Mouse (Mus musculus) hindbrain, postnatal 0 days (tissue): Measurements from ENCODE around the gene Tenm3. TPM values are rescaled to one million over a fixed set of nuclear protein-coding genes. Genes with fewer than 3 reads are reported as not detected.

Source experiments
- ATAC-seq: fragments of 200-750 bp; cut with Nextera tagmentation; 2 replicates; pipeline ENCODE4 v1.8.0; 2017; ENCODE audit warnings: mild to moderate bottlenecking, moderate TSS enrichment, moderate library complexity
- DNase-seq: peaks from one replicate; pipeline ENCODE4 v3.0.0-alpha.2; 2015; ENCODE audit warnings: low spot score
- H3K27ac ChIP-seq: fragments of 300-500 bp; sonication (generic); 2 replicates; pipeline ENCODE4 v1.5.1; 2014; ENCODE audit warnings: mild to moderate bottlenecking
- H3K27me3 ChIP-seq: fragments of 300-500 bp; sonication (generic); 2 replicates; pipeline ENCODE4 v1.6.1; 2014; ENCODE audit warnings: low read length, mixed read lengths; ENCODE audit not compliant: insufficient read depth
- H3K36me3 ChIP-seq: fragments of 300-500 bp; sonication (generic); 2 replicates; pipeline ENCODE4 v1.6.1; 2014; ENCODE audit warnings: low read length, mixed read lengths; ENCODE audit not compliant: insufficient read depth
- H3K4me1 ChIP-seq: fragments of 300-500 bp; sonication (generic); 2 replicates; pipeline ENCODE4 v1.6.1; 2014; ENCODE audit warnings: antibody characterized with exemption, low read length, mixed read lengths; ENCODE audit not compliant: insufficient read depth
- H3K4me2 ChIP-seq: fragments of 300-500 bp; sonication (generic); 2 replicates; pipeline ENCODE4 v1.6.1; 2014; ENCODE audit warnings: low read depth, mild to moderate bottlenecking, low read length, moderate library complexity, mixed read lengths
- H3K4me3 ChIP-seq: fragments of 300-500 bp; sonication (generic); 2 replicates; pipeline ENCODE4 v1.5.1; 2014; ENCODE audit warnings: low read length
- H3K9ac ChIP-seq: fragments of 300-500 bp; sonication (generic); replicated peaks from 2 replicates; pipeline ENCODE4 v1.6.1; 2014; ENCODE audit warnings: mild to moderate bottlenecking, low read length, moderate library complexity, mixed read lengths
- H3K9me3 ChIP-seq: fragments of 300-500 bp; sonication (generic); 2 replicates; pipeline ENCODE4 v1.6.1; 2016; ENCODE audit warnings: low read length, mixed read lengths
- CTCF ChIP-seq: IDR thresholded peaks from 2 replicates; pipeline ENCODE4 v1.5.1; 2016; ENCODE audit warnings: antibody characterized with exemption, control low read depth, low read depth
- WGBS: fragments of 180-500 bp; shearing (Covaris S2); extraction: QIAGEN DNeasy Blood & Tissue Kit; methylation state at CpG from one replicate; pipeline ENCODE4 v1.1.7; 2014; 5-methylcytosine and 5-hydroxymethylcytosine counted together
- polyA plus RNA-seq: library from polyadenylated mRNA; unstranded; fragments of >200 nt; fragmentation: Nextera tagmentation; extraction: Ambion mirVana; gene quantifications from 2 replicates; pipeline ENCODE4 v1.2.1, GENCODE M21; 2015
- total RNA-seq: library from RNA; depleted of rRNA; stranded (reverse); fragments of >200 nt; gene quantifications from 2 replicates; pipeline ENCODE4 v1.2.3, GENCODE M21; 2014

The Tenm3 gene
- total and polyA plus RNA-seq, 2 experiments from 2014 or later: 21.3 to 151 TPM

DNA sequence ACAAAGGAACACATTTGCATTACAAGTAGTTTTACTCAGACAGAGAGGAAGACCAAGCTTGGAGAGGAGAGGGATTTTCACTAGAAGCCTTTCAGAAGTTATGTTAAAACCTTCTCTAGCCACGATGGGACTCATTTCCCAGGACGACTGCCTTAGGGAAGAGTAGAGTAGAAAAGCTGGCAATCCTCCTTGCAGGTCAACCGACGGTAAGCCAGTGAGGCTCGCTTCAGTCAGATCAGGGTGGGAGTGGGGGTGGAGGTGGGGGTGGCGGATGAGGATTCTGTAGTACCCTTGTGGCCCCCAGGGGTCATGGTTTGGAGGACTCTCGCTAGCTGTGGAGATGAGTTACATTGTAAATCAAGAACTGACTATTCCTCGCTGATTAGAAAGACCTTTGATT lies 264.6 kb downstream of the Tenm3 start:
- H3K36me3 ChIP-seq: no peaks in the 10 kb centered on the region
- no peaks in the 10 kb centered on the region for H3K27me3 ChIP-seq
- H3K4me1 ChIP-seq: 0 out of 2 replicates have a peak, but pooled peaks cover 3% of the 10 kb centered on the region
- no peak for ATAC-seq
- no peak overlapping the region for H3K27ac ChIP-seq
- H3K4me3 ChIP-seq: no peak overlapping the region
- H3K9me3 ChIP-seq: no peaks in the 10 kb centered on the region
- H3K9ac ChIP-seq: no peak overlapping the region
- 23% methylated on average over 8 of the region's 8 CpGs for WGBS
- no peak overlapping the region for H3K4me2 ChIP-seq
- no peak for DNase-seq
- TF ChIP-seq CTCF: no peak

- TF ChIP-seq CTCF: no peak
- WGBS: 62% methylated on average over 1 of the region's 1 CpGs
- ATAC-seq (no peak), DNase-seq (no peak)
- H3K36me3 ChIP-seq: no peaks in the 10 kb centered on the region
- H3K4me3 ChIP-seq: no peak overlapping the region
- H3K27ac ChIP-seq: no peak overlapping the region
- no peak overlapping the region for H3K9ac ChIP-seq
- no peaks in the 10 kb centered on the region for H3K9me3 ChIP-seq
- H3K4me1 ChIP-seq: no peaks in the 10 kb centered on the region
- H3K4me2 ChIP-seq: no peak overlapping the region
- H3K27me3 ChIP-seq: no peaks in the 10 kb centered on the region
These were observed 270.8 kb downstream of the Tenm3 start for GRCm38 (mm10) chr8:48572941-48573340.

- WGBS: 97% methylated on average over 2 of the region's 2 CpGs
- DNase-seq (no peak), ATAC-seq (no peak)
- Histone ChIP-seq H3K27ac (no peak overlapping the region), H3K36me3 (no peaks in the 10 kb centered on the region), H3K4me3 (no peak overlapping the region), H3K27me3 (no peaks in the 10 kb centered on the region), H3K4me1 (no peaks in the 10 kb centered on the region), H3K4me2 (no peak overlapping the region), H3K9me3 (no peaks in the 10 kb centered on the region), H3K9ac (no peak overlapping the region)
- TF ChIP-seq CTCF: no peak
These were observed 271.4 kb downstream of the Tenm3 start for GRCm38 (mm10) chr8:48572345-48572744.

GRCm38 (mm10) chr8:48568608-48569007 lies 275.1 kb downstream of the Tenm3 start:
- no peaks in the 10 kb centered on the region for H3K4me1 ChIP-seq
- H3K27me3 ChIP-seq: no peaks in the 10 kb centered on the region
- DNase-seq (no peak), ATAC-seq (no peak)
- H3K27ac ChIP-seq: peak overlapping the region; percentile 56; the same call in 1 of the 2 replicates
- no peak overlapping the region for H3K4me2 ChIP-seq
- H3K36me3 ChIP-seq: no peaks in the 10 kb centered on the region
- TF ChIP-seq CTCF: no peak
- WGBS: 38% methylated on average over 4 of the region's 4 CpGs
- H3K9me3 ChIP-seq: no peaks in the 10 kb centered on the region
- no peak overlapping the region for H3K4me3 ChIP-seq
- no peak overlapping the region for H3K9ac ChIP-seq

- Histone ChIP-seq H3K4me1 (no peaks in the 10 kb centered on the region), H3K4me3 (no peak overlapping the region), H3K4me2 (no peak overlapping the region), H3K9ac (no peak overlapping the region), H3K27me3 (no peaks in the 10 kb centered on the region), H3K27ac (peak overlapping the region; percentile 56; the same call in 1 of the 2 replicates), H3K9me3 (no peaks in the 10 kb centered on the region), H3K36me3 (no peaks in the 10 kb centered on the region)
- 43% methylated on average over 10 of the region's 10 CpGs for WGBS
- no peak for TF ChIP-seq CTCF
- DNase-seq: peak; percentile 49
- 0 out of 2 replicates have a peak, but pooled peaks have one; percentile 32 for ATAC-seq
These were observed 275.7 kb downstream of the Tenm3 start for GRCm38 (mm10) chr8:48567929-48568607.

DNA sequence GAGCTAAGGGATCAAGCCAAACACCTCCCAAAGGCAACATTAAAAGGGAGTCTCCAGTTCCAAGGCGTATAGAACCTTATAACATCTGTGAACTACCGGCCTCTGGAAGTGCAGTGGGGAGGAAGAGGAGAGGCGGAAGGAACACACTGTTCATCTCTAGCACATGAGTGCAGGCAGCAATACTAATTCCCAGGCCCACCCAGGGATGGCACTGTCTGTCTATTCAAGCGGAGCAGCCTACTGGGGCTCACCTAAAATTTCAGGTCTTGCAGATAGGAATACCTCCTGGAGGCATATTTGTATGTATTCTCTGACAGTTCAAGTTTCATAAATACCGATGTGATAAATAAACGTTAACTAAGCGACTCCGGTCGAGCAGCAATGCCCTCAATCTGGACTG lies 283.5 kb downstream of the Tenm3 start:
- peak; percentile 44 for TF ChIP-seq CTCF
- Histone ChIP-seq H3K36me3 (no peaks in the 10 kb centered on the region), H3K4me2 (no peak overlapping the region), H3K9me3 (no peaks in the 10 kb centered on the region), H3K27ac (no peak overlapping the region), H3K4me3 (no peak overlapping the region), H3K9ac (no peak overlapping the region), H3K4me1 (no peaks in the 10 kb centered on the region), H3K27me3 (no peaks in the 10 kb centered on the region)
- DNase-seq (peak; percentile 5), ATAC-seq (no peak)
- 77% methylated on average over 9 of the region's 9 CpGs for WGBS

- H3K36me3 ChIP-seq: no peaks in the 10 kb centered on the region
- H3K27ac ChIP-seq: peak overlapping the region; percentile 83
- H3K9ac ChIP-seq: peak overlapping the region; percentile 70
- H3K4me3 ChIP-seq: peak overlapping the region; percentile 56
- H3K27me3 ChIP-seq: no peaks in the 10 kb centered on the region
- TF ChIP-seq CTCF: peak; percentile 27; the same call in 1 of the 2 replicates
- H3K9me3 ChIP-seq: no peaks in the 10 kb centered on the region
- no peaks in the 10 kb centered on the region for H3K4me1 ChIP-seq
- ATAC-seq: peak; percentile 87
- under 1% methylated on average over 54 of the region's 55 CpGs for WGBS
- DNase-seq: peak; percentile 71
- peak overlapping the region; percentile 85 for H3K4me2 ChIP-seq
These were observed 288.1 kb downstream of the Tenm3 start for GRCm38 (mm10) chr8:48555546-48556141.
